Mouse (Mus musculus) retina, postnatal 7 days (tissue): ENCODE results near the gene Gm20458.

Source experiments
- DNase-seq: peaks from one replicate; pipeline ENCODE4 v3.0.0-alpha.2; 2012; ENCODE audit warnings: low read depth, low spot score

The Gm20458 gene

DNA sequence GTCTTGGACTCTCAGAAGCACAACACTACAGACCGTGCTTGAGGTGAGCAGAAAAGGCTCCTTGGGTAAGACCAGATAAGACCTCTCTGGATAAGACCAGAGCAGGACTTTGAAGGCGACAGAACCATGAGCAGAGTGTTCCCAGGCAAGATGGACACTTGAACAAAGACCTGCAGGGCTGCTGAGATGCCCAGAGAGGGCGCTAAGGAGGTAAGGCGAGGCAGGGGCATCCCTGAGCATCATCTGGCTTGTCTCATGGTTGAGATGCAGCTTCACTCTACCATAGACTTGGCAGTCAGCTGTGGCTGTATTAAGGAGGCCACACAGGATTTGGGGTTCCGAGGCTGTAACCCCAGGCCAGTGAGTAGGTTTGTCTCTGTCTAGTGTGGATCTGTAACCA is 38.5 kb downstream of the Gm20458 start:
- DNase-seq: no peak

DNA sequence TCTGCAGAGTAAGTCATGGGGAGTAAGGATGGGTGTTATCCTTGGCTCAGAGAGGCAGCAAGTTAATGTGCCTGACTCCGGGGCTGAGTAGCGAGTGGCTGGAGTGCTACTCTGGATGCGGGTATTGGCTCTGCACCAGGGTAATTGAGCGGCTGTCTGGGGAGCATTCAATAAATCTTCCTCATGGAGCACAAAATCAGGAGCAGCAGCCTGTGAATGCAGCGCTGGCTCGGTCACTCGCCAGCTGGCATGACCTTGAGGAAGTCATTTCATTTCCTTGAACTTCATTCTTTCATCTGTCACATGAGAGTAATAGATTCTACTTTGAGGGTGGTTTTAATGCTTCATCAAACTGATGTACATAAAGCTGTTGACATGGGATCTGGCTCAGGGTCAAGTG is 39.7 kb downstream of the Gm20458 start:
- DNase-seq: no peak

DNA sequence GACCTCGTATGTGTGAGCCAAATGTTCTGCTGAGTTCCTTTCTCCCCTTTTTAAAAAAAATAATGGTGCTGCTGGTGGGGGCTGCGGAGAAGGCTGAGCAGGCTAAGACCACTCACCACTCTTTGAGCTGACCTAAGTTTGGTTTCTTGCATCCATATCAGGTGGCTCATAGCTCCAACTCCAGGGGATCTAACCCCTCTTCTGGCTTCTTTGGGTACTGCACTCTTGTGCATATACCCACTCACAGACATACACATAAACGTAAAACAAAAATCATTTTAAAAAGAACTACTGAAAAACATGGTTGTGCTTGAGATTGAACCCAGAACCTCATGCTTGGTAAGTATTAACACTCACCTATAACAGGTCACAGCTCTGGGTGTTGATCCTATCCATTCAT is 44.2 kb downstream of the Gm20458 start:
- no peak for DNase-seq

DNA sequence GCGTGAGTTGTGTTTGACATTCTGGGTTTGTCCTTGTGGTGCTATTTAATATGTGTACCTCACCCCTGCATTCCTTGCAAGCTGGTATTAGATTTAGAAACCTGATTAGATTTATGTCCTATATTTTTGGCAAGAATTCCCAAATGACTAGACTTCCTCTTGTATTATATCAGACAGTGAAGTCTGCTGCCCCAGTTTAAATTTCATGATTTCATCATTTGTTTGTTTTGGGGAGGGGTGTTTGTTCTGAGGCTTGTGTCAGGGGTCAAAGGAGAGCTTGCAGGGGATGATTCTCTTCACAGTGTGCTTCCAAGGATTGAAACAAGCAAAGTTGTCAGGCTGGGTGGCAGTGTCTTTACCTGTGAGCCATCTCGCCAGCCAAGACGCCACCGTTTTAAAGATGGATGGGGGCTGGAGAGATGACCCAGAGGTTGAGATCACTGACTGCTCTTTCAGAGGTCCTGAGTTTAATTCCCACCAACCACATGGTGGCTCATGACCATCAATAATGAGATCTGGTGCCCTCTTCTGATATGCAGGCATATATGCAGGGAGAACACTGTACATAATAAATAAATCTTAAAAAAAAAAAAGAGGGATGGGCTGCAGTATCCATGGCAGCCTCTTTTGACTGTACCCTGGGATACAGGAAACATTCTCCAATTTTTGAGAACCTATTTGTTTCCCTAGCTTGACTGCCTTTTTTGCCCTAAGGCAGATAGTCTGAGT is 45.0 kb downstream of the Gm20458 start:
- no peak for DNase-seq

DNA sequence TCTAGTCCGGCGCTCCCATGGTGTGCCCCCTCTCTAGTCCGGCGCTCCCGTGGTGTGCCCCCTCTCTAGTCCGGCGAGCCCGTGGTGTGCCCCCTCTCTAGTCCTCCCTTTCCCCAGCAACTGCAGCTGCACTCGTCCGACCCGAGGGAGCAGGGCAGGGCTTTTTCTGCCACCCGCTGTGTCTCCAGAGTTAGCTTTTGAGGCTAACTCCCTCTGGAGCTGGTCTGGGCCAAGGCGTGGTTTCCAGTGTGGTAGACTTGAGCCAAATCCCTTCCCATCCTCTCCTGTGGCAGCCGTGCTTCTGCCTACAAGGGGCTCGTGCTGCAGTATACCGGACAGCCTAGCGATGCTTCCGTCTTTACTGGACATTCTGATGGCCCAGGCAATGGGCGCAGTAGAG is 47.0 kb downstream of the Gm20458 start:
- no peak for DNase-seq

DNA sequence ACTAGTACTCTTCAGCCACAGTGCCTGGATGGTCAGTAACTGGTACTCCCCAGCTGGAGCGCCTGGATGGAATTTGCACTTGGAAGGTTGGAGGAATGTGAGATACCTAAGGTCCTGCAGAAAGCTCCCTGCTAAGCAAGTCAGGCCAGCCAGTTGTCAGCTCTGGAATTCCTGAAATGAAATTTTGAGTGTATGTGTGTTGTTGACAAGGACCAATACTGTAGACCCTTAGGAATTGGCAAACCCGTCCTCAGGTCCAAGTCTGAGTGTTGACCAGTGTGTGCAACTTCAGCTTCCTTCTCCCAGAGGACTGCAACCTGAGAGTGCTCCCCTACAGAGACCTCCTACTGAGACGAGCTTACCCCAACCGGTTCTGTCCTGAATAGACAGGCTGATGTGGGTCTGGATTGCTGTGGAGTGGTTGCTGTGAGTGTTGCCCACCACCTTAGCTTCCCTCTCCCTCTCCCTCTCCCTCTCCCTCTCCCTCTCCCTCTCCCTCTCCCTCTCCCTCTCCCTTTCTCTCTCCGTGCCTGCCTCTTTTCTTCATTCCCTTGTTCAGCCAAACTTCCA is 49.9 kb downstream of the Gm20458 start:
- no peak for DNase-seq

DNA sequence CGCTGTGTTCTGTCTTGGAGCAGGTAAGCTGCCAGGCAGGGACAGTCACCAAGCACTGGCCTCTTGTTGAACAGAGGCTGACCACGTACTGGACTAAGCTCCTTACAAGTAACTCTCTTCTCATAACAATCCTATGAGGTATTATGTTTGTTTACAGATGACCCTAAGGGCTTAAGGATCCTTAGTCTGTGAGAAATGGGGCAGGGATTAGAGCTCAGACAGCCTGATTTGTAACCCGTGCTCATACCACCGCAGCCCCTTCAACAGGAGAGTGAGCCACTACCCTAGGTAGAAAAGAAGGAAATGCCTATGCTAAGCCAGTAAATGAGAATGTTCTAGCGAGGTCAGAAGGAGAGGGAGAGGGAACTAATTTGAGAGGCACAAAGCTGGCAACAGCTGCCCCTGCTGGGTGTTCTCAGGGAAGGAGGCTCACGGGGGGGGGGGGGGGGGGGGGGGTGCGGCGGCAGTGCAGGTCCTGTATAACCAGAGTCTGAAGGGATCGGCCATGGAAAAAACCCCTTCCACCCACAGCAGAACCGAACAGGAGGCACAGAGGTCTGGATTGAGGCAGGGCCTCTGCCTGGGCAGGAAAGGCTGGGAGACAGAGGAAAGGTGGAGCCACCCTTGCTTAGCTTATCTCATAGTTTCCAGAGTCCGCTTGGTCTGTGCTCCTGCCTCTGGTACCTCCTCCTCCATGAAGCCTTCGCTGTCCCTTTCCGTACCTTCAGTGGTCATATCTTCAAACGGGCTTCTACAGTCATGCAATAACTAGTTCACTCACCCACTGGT is 51.5 kb downstream of the Gm20458 start:
- peak; percentile 78 for DNase-seq

DNA sequence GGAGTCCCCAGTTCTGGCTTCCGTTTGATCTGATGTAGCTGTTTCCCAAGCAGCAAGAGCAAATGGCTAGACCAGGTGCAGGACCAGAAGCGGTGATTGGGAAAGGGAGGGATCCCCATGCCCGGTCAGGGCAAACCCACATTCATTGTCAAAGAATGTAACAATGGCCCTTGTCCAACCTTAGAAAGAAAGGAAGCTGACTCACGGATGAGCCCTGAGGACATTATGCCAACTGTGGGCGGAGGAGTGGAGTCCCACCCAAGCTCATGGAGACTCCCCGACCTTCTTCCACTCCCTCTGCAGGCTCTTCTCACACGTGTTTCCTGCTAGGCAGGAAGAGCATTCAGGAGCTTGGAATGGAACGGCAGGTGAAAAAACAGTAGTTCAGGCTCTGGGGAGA is 52.6 kb downstream of the Gm20458 start:
- DNase-seq: no peak

DNA sequence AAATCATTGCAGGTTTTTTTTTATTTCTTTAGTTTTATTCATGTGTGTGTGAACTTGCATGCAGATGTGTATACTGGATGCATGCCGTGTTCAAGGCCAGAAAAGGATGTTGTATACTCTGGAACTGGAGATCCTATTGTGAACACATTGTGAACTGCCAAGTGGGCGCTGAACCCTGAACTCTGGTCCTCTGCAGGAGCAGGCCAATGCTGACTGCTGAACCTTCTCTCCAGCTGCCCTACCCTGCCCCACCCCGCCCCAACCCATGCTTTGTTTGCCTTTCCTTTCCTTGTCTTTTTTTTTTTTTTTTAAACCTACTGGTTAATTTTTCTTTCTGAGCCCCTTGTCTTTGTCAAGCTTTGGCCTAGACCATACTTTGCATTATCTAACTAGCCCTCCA is 54.1 kb downstream of the Gm20458 start:
- DNase-seq: no peak

DNA sequence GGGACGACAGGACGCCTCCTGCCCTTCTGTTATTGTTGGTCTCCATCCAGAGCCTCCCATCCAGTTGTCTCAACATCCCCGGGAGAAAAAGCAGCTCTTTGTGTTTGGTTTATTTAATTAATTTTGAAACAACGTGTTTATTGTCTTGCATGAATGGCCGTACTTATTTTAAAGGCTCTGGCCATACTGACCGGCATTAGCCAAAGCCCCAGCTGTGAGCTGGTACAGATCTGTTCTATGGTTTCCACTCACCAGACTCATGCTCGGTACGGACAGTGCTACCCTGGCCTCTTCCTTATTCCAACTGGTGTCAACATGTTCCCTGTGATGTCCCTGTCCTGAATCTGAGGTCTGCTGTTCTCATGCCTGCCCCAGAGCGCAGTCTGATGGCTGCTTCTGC is 55.1 kb downstream of the Gm20458 start:
- no peak for DNase-seq

DNA sequence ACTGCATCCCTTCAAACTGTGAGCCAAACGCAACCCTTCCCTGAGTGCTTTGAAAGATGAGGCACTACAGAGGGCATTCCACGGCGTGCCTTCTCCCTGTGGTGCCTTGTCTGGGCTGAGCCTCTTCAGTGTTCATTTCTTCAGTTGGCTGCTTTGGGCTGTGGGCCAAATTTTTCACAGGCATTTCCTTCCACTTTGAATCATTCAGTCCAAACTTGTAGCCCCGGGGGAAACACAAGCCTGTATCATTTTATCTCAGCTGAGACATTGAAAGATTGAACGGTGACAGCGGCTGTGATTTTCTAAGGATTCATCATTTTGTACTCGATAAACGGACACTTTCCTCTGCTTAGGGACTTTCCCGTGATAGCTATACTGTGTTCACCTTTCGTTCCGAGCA is 55.8 kb downstream of the Gm20458 start:
- no peak for DNase-seq

DNA sequence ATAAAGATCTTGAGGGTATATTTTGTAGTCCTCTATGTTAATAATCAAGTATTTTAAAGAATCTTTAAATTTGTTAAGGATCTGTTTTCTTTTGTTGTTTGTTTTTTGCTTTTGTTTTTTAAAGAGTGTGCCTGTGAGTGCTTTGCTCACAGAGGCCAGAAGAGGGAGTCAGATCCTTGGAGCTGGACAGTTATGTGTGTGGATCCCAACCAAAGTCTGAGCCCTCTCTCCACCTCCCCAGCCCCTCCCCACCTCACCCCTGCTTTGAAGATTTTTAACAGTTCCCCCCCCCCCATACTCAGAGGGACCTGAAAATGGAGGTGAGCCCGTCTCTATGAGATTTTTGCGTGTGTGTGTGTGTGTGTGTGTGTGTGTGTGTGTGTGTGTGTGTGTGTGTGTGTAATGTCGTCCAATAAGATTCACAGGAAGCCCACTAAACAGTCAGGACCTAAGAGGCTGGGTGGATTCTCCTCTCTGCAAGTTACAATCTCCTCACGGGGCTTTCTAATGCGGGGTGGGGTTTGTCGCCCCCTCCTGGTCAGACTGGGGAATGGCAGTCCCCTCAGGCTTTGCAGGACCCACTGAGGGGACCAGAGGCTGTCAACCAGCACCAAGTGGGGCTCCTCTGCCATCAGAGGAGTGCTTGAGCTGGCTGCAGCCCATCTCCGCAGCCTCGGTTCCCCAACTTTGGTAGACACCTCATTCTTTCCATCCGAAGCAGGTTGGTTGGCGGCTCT is 56.9 kb downstream of the Gm20458 start:
- DNase-seq: peak; percentile 46

DNA sequence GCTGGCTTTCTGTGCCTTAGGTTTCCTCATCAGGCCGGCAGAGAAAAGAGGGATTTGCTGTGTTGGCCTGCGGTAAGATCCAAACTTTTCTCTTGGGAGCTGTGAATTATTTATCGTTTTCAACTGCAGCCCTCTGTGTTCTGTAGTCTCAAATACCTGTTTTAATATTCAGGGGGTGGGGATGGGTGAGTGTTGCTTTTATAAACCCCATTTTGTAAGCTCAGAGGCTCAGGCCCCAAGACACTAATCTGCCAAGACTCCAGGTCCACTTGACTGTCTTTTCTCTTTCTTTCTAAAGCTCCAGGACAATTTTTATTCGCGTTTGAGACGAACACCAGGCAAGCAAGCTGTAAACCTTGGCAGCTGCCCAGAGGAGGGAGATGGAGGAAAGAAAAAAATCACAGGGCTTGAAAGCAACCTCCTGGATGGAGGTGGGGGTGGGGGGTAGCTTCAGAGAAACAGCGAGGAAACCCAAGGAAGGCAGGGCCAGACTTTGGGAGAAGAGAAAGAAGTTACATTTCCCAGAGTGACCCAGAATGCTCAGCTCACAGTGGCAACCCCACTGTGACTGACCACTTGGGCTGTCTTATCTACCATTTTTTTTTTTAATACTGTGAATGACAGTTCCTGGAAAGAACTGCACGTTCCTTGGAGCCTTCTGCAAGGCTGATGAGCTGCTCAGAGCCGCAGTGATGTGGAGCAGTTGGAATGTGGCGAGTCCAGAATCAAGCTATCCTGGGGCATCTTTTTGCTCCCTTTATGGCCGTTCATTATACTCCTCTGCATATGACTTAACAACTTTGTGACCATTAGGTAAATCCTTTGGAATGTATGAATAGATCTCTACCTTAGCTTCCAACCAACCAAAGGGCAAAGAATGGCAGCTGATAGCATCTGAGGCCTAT is 57.8 kb downstream of the Gm20458 start:
- DNase-seq: no peak

DNA sequence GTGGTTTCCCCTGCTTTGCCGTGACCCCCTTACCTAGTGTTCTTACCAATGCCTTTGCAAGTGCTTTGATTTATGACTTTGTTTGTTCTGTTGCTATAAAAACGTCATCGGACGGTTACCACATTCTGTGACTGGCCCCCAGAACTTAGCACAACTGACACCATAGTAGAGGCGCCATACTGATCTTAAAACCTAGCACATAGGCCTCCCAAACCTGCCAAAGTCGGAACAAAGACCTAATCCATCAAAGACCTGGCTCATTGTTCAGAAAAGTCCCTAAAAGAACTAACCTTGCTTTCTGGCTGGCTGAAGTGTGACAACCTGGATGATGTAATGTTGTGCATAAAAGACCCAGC is 58.4 kb downstream of the Gm20458 start:
- no peak for DNase-seq

DNA sequence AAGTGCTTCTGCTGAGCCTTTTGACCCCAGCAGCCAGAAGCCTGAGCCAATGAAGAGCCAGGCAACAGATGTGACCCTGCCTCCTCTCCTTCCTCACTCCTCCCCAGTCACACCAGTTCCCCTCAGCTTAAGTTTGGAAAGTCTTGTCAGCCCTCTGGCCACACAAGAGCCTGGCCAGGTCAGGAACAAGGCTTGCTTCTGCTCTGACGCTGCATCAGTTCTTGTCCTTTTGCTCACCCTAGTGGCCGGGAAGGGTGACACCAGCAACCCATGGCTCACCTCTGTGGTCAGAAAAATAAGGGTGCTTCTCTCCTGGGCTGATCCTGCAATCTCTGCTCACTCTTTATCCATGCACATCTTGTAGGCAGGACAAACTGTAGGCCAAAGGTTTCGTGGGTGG is 60.0 kb downstream of the Gm20458 start:
- peak; percentile 49 for DNase-seq

DNA sequence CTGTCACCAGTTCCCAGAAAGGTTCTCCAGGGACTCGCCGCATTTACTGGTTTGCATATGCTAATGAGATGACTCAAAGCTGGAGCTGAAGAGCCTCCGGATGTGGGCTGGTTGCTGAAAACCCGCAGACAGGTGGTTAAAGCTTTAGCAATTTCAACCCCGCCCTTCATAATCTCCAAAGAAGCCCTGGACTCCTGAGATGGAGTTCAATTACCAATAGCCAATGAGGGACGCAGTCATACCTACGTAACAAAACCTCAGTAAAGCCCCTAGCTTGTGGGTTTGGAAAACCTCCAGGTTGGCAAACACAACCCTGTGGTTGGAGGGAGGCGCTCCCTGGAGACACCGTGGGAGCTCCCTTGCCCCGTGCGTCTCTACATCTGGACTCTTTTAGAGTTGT is 61.1 kb downstream of the Gm20458 start:
- DNase-seq: no peak

DNA sequence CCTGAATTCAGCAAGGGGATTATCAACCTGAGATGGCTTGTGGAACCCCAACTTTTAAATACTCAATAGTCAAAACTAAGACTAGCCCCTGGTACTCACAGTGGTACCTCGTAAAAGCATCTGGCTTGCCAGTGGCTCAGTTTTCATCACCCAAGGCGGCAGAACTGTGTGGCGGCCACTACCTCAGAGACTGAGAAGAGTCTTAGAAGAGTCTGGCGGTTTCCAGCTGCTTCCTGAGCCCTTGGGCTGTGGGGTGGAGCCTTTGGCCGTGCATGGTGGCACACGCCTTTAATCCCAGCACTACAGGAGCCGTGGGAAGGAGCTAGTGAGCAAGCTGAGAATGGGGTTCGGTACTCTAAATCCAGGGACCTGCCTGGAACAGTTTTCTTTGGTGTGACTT is 61.5 kb downstream of the Gm20458 start:
- no peak for DNase-seq

DNA sequence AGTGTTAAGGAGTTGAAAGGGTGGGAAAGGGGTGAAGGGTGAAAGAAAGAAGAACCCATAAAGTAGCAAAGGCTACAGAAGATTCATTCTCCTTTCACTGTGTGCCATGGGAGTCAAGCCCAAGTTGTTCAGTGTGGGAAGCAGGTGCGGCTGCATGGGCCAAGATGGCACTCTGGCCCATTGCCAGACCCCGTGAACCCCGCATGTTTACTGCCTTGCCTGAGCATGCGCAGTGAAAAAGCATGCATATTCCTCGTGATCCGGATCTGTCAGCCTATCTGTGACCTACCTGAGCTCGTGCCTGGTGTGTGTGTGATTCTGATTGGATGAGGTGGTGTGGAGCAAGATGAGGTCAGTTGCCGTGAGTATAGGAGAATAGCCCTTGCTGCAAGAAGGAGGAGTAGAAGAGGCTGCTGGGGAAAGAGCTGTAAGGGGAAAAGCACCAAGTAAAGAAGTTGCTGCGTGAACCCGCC is 62.6 kb downstream of the Gm20458 start:
- no peak for DNase-seq

DNA sequence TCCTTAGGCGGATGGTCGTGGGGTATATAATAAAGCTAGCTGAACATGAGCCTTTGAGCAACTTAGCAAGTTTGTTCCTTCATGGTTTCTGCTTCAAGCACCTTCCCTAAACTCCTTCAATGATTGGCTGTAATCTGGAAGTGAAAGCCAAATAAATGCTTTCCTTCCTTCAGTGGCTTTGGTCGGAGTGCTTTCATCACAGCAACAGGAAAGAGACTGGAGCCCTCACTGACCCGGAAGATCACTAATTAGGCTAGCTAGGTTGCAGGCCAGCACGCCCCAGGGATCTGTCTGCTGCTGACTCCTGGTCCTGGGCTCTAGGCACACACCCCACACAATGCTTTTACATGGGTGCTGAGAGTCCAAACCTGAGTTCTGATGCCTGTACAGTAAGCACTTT is 67.8 kb downstream of the Gm20458 start:
- no peak for DNase-seq

DNA sequence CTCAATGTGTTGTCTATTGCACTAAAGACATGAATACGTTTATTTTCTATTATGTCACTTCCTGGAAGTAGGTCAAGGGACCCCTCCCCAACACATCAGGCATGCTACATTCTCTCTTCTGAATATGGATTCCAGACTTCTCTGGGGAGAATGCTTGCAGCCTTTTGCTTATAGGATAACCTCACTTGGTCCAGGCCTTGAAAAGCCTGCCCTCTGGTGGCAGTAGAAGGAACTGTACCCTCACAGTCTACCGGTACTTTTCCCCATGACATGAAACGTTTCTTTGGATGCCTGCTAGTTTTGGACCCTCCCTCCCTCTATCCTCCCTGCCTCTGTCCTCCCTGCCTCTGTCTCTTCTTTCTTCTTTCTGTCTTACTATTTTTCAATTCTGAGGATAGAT is 70.4 kb downstream of the Gm20458 start:
- peak; percentile 55 for DNase-seq

DNA sequence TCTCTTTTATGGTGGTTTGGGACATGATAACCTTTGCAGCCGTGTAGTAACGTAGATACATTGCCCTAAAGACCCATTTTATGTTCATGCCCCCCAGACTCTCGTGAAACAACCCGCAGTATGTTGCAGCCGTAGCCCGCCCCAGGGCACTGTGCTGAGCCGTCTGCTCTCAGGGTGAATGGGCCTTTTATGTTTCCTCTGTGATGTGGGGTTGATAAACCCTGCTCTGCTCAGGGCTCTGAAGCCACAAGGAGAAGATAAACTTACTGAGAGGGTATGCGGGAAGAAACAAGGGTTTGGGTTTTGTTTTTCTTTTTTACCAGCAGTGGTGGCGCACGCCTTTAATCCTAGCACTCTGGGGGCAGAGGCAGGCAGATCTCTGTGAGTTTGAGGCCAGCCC is 73.5 kb downstream of the Gm20458 start:
- DNase-seq: no peak
